Mouse (Mus musculus): ENCODE data around the gene Spaar. TPM values are rescaled to one million over a fixed set of nuclear protein-coding genes. Genes with fewer than 3 reads are reported as not detected.
"Not testable (repeated sequence)": the region's sequence is repeated elsewhere in the genome, so short reads cannot be mapped to it uniquely, and the experiment has no call there.

Gene Spaar
- polyA plus RNA-seq, 1 experiment from 2014 or later: 0.12 TPM

DNA sequence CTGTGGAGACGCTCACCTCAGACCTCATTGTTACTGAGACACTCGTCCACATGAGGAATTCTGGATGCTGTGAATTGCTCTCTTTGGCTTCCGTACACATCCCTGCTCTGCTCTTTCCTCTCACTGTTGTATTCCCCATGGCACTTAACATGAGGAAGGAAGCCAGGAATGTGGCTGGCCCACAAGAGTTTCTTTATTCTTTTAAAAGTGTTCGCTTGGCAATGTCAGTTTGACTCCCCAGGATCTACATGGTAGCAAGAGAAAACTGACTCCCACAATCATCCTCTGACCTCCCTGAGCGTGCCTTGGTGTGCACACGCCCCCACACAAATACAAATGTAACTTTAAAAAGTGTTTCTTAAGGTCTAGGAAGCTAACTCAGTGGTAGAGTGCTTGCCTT lies 41.8 kb downstream of the Spaar start:
- DNase-seq (ENCODE audit: low read depth, low spot score) (no peak), ATAC-seq (no peak)
- CTCF ChIA-PET: interaction anchor here (1.4 kb wide), 1 partner anchor 8 kb away, joined by 3 read pairs; no protein-coding TSS in a partner anchor
- peaks cover 32% of the 10 kb centered on the region for H3K27me3 ChIP-seq
- in situ Hi-C loops (cut with MboI; ENCODE audit: low pct_unique_long_range_greater_than_20kb): loop anchor here (5.0 kb wide), 1 partner anchor 101 kb away; no protein-coding TSS in a partner anchor
- POLR2A ChIA-PET: no interaction called here
- TF ChIP-seq CTCF (IDR thresholded peaks at IDR 0.05): no peak

DNA sequence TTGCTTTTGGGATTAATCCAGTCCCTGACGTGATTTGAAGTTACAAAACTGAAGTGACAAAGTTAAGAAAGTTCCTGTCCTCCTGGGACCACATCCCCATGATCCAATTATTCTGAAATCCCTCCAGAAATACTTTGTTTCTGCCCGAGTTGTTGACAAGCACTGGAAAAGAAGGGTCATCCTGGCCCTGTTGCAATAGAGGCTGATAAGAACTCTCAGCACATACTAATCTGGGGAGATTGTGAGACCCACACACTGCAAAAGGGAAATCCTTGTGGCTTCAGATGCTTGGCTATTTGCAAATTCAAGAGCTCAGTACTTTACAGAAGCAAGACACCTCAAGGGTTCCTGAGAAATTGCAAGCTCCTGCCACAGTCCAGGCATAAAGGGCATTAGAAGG lies 42.5 kb downstream of the Spaar start:
- DNase-seq (ENCODE audit: low read depth, low spot score) (no peak), ATAC-seq (no peak)
- CTCF ChIA-PET: interaction anchor here (1.4 kb wide), 1 partner anchor 9 kb away, joined by 3 read pairs; no protein-coding TSS in a partner anchor
- peaks cover 32% of the 10 kb centered on the region for H3K27me3 ChIP-seq
- POLR2A ChIA-PET: no interaction called here
- no peak for TF ChIP-seq CTCF (IDR thresholded peaks at IDR 0.05)
- in situ Hi-C loops (cut with MboI; ENCODE audit: low pct_unique_long_range_greater_than_20kb): loop anchor here (5.0 kb wide), 1 partner anchor 100 kb away; no protein-coding TSS in a partner anchor

DNA sequence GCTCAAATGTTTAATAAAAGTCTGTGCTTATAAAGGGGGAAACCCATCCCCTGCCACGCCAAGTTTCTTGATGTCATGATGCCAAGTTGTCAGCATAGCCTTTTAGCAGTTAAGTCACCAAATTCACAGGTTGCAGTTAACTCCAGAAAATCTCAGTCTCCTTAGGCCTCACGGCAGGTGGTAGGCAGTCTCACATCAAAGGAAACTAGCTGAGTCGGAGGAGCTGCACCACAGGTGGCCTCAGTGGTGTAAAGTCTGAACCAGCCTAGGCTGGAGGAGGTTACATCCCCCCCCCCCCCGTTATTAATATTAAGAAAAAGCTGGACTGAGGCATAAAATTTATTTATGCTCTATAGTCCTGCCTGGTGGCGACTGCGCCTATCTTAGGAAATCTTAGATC lies 65.5 kb downstream of the Spaar start:
- DNase-seq (ENCODE audit: low read depth, low spot score) (no peak), ATAC-seq (no peak)
- ChIA-PET POLR2A (no interaction called here), CTCF (no interaction called here)
- TF ChIP-seq CTCF (IDR thresholded peaks at IDR 0.05): no peak
- H3K27me3 ChIP-seq: peaks cover 11% of the 10 kb centered on the region
- in situ Hi-C loops (cut with MboI; ENCODE audit: low pct_unique_long_range_greater_than_20kb): no loop called here

DNA sequence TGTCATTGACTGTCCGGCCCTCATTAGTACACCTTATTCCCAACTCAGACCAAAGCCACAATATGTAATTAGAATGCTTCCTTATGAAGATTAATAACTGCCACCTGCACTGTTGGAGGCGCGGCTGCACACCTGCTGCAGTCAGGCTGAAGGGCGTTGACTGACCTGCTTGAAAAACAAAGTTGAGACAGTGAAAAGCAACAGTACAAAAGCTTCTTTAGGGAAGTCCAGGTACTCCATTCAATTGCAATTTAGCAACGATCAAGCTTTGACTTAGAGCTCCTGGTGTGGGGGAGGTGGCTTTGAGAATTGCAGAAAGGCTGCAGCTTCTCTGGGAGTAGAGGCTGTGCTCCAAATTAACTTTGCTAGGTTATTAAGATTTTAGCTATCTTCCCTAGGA lies 66.0 kb downstream of the Spaar start:
- H3K27me3 ChIP-seq: peaks cover 11% of the 10 kb centered on the region
- POLR2A ChIA-PET; in situ Hi-C loops (cut with MboI; ENCODE audit: low pct_unique_long_range_greater_than_20kb); CTCF ChIA-PET; DNase-seq (ENCODE audit: low read depth, low spot score); ATAC-seq: not testable (repeated sequence)

DNA sequence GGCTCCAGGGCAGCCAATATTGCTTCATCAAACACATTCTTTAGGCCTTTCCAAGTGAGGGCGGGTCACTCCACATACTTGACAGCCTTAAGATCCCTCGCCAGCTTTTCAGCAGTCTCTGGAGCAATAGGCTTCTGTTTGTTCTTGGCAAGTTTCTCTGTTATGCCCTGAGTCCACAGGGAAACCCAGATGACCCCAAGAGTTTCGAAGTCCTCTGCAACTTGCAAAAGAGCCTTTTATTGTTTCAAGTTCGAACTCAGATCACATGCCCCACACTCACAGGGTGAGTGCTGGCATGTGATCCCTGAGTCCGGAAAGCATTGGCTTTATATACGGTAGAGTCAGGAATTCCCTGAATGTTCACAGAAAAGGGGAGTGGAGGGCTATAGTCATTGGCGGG lies 69.1 kb downstream of the Spaar start:
- in situ Hi-C loops (cut with MboI; ENCODE audit: low pct_unique_long_range_greater_than_20kb): no loop called here
- no peak for ATAC-seq
- CTCF ChIA-PET: no interaction called here
- no peak for DNase-seq (ENCODE audit: low read depth, low spot score)
- TF ChIP-seq CTCF (IDR thresholded peaks at IDR 0.05): no peak
- H3K27me3 ChIP-seq: peaks cover 6% of the 10 kb centered on the region
- POLR2A ChIA-PET: no interaction called here

Other genes starting within 250 kb of the Spaar start
- not detected for gene Sit1, start 246.3 kb upstream of the Spaar start, polyA plus RNA-seq (2021)
- 42.8 TPM for gene Ccdc107, start 237.1 kb upstream of the Spaar start, polyA plus RNA-seq (2021)
- gene Arhgef39, start 230.3 kb upstream of the Spaar start, polyA plus RNA-seq (2021): 5.5 TPM
- gene Car9, start 223.1 kb upstream of the Spaar start, polyA plus RNA-seq (2021): not detected
- gene Tpm2, start 206.3 kb upstream of the Spaar start, polyA plus RNA-seq (2021): 0.22 TPM
- 74.6 TPM for gene Creb3, start 167.7 kb upstream of the Spaar start, polyA plus RNA-seq (2021)
- gene Tln1, start 167.3 kb upstream of the Spaar start, polyA plus RNA-seq (2021): 112 TPM
- 25.3 TPM for gene Rgp1, start 151.3 kb upstream of the Spaar start, polyA plus RNA-seq (2021)
- gene Gba2, start 151.2 kb upstream of the Spaar start, polyA plus RNA-seq (2021): 12.5 TPM
- not detected for gene Msmp, start 145.5 kb upstream of the Spaar start, polyA plus RNA-seq (2021)
- 47.2 TPM for gene Npr2, start 98.1 kb upstream of the Spaar start, polyA plus RNA-seq (2021)
- gene Spag8, start 76.4 kb upstream of the Spaar start, polyA plus RNA-seq (2021): 0.50 TPM
- gene Hint2, start 73.6 kb upstream of the Spaar start, polyA plus RNA-seq (2021): 69.0 TPM
- 4.8 TPM for gene Tmem8b, start 61.1 kb upstream of the Spaar start, polyA plus RNA-seq (2021)
- gene Fam221b, start 60.9 kb upstream of the Spaar start, polyA plus RNA-seq (2021): 0.59 TPM
- not detected for gene Olfr70, start 29.2 kb upstream of the Spaar start, polyA plus RNA-seq (2021)
- not detected for gene Olfr71, start 19.8 kb upstream of the Spaar start, polyA plus RNA-seq (2021)
- 0.50 TPM for gene Hrct1, start 2.8 kb upstream of the Spaar start, polyA plus RNA-seq (2021)
- not detected for gene Olfr159, start 41.0 kb downstream of the Spaar start, polyA plus RNA-seq (2021)
- gene Olfr156, start 93.9 kb downstream of the Spaar start, polyA plus RNA-seq (2021): not detected
- not detected for gene Olfr157, start 110.2 kb downstream of the Spaar start, polyA plus RNA-seq (2021)
- gene Olfr155, start 121.5 kb downstream of the Spaar start, polyA plus RNA-seq (2021): not detected
- gene Reck, start 145.5 kb downstream of the Spaar start, polyA plus RNA-seq (2021): 3.5 TPM
- gene Glipr2, start 227.4 kb downstream of the Spaar start, polyA plus RNA-seq (2021): 58.5 TPM